Comparison of ENCODE assay signal across 8 mouse cellular contexts in genomic region chr4:43633296-43633695, GRCm38 (mm10). TPM values are rescaled to one million over a fixed set of nuclear protein-coding genes. Genes with fewer than 3 reads are reported as not detected.
DNase-seq lines count a peak whose midpoint lies in the region; ATAC-seq and TF ChIP-seq lines count a peak whose summit lies in the region.

No protein-coding gene starts in this region.

- H3K9ac ChIP-seq in lung, embryonic 15.5 days: no peak overlapping the region
- 0 out of 2 replicates have a peak overlapping the region, but pooled peaks have one; percentile 94 for H3K9ac ChIP-seq in hindbrain, embryonic 14.5 days
- H3K9ac ChIP-seq in neural tube, embryonic 12.5 days: no peak overlapping the region

- no peaks in the 10 kb centered on the region for H3K9me3 ChIP-seq in lung, embryonic 15.5 days
- H3K9me3 ChIP-seq in hindbrain, embryonic 14.5 days (ENCODE audit: control insufficient read depth, low read length): no peaks in the 10 kb centered on the region
- H3K9me3 ChIP-seq in neural tube, embryonic 12.5 days: no peaks in the 10 kb centered on the region

- no peaks in the 10 kb centered on the region for H3K27me3 ChIP-seq in cerebellum, adult 2 months (ENCODE audit: control insufficient read depth, insufficient read depth, low read length)
- H3K27me3 ChIP-seq in lung, embryonic 15.5 days: no peaks in the 10 kb centered on the region
- H3K27me3 ChIP-seq in hindbrain, embryonic 14.5 days (ENCODE audit: control insufficient read depth, insufficient read depth, low read length): no peaks in the 10 kb centered on the region
- H3K27me3 ChIP-seq in neural tube, embryonic 12.5 days (replicated peaks): no peaks in the 10 kb centered on the region

- no peak for ATAC-seq in lung, embryonic 15.5 days (ENCODE audit: borderline replicate concordance, extremely low read depth, low FRiP score, low TSS enrichment)
- no peak for ATAC-seq in hindbrain, embryonic 14.5 days (ENCODE audit: low FRiP score)
- no peak for ATAC-seq in neural tube, embryonic 12.5 days (ENCODE audit: low FRiP score, low read depth)

- 69% methylated on average over 8 of the region's 8 CpGs for WGBS in cerebellum, adult 2 months
- WGBS in lung, embryonic 15.5 days: 83% methylated on average over 8 of the region's 8 CpGs
- 89% methylated on average over 8 of the region's 8 CpGs for WGBS in lung, adult 2 months
- 78% methylated on average over 8 of the region's 8 CpGs for WGBS in hindbrain, embryonic 14.5 days
- 66% methylated on average over 8 of the region's 8 CpGs for WGBS in neural tube, embryonic 12.5 days

- no peak for TF ChIP-seq POLR2A in cerebellum, adult 2 months (IDR thresholded peaks at IDR 0.05; ENCODE audit: borderline replicate concordance, insufficient read depth, low read length)
- no peak for TF ChIP-seq POLR2A in lung, adult 2 months (IDR thresholded peaks at IDR 0.05; ENCODE audit: borderline replicate concordance, extremely low read depth, low read depth, low read length)

- H3K4me2 ChIP-seq in lung, embryonic 15.5 days: peak overlapping the region; percentile 94; the same call in 1 of the 2 replicates
- peak overlapping the region; percentile 97 for H3K4me2 ChIP-seq in hindbrain, embryonic 14.5 days (replicated peaks)
- peak overlapping the region; percentile 92 for H3K4me2 ChIP-seq in neural tube, embryonic 12.5 days (replicated peaks)

- no peaks in the 10 kb centered on the region for H3K36me3 ChIP-seq in lung, embryonic 15.5 days
- H3K36me3 ChIP-seq in hindbrain, embryonic 14.5 days (replicated peaks; ENCODE audit: control insufficient read depth, insufficient read depth): no peaks in the 10 kb centered on the region
- no peaks in the 10 kb centered on the region for H3K36me3 ChIP-seq in neural tube, embryonic 12.5 days

- no peak for DNase-seq in cerebellum, adult 2 months
- no peak for DNase-seq in cerebellum, postnatal 36 days
- no peak for DNase-seq in lung, adult 2 months
- no peak for DNase-seq in hindbrain, embryonic 14.5 days (ENCODE audit: low spot score)
- no peak for DNase-seq in right cerebral cortex, postnatal 14 days
- DNase-seq in gastrocnemius, postnatal 10 days: no peak

- no peak overlapping the region for H3K27ac ChIP-seq in cerebellum, adult 2 months (ENCODE audit: insufficient read depth, low read length)
- no peak overlapping the region for H3K27ac ChIP-seq in lung, embryonic 15.5 days
- no peak overlapping the region for H3K27ac ChIP-seq in hindbrain, embryonic 14.5 days
- no peak overlapping the region for H3K27ac ChIP-seq in neural tube, embryonic 12.5 days

- peak overlapping the region; percentile 24 for H3K4me3 ChIP-seq in cerebellum, adult 2 months (replicated peaks; ENCODE audit: insufficient read depth, low read depth, low read length)
- no peak overlapping the region for H3K4me3 ChIP-seq in lung, embryonic 15.5 days
- no peak overlapping the region for H3K4me3 ChIP-seq in lung, adult 2 months (replicated peaks; ENCODE audit: extremely low read depth, low read depth, low read length)
- no peak overlapping the region for H3K4me3 ChIP-seq in hindbrain, embryonic 14.5 days (replicated peaks; ENCODE audit: low read length)
- H3K4me3 ChIP-seq in neural tube, embryonic 12.5 days: 0 out of 2 replicates have a peak overlapping the region, but pooled peaks have one; percentile 11

- peaks cover 28% of the 10 kb centered on the region for H3K4me1 ChIP-seq in cerebellum, adult 2 months (ENCODE audit: control insufficient read depth, insufficient read depth, low read length)
- peaks cover 29% of the 10 kb centered on the region for H3K4me1 ChIP-seq in lung, embryonic 15.5 days
- peaks cover 4% of the 10 kb centered on the region; the same call in 1 of the 2 replicates for H3K4me1 ChIP-seq in lung, adult 2 months (ENCODE audit: control insufficient read depth, insufficient read depth, low read length)
- peaks cover 40% of the 10 kb centered on the region for H3K4me1 ChIP-seq in hindbrain, embryonic 14.5 days (replicated peaks; ENCODE audit: control insufficient read depth, insufficient read depth, low read length)
- peaks cover 30% of the 10 kb centered on the region for H3K4me1 ChIP-seq in neural tube, embryonic 12.5 days

- TF ChIP-seq CTCF in cerebellum, adult 2 months (IDR thresholded peaks at IDR 0.05; ENCODE audit: borderline replicate concordance, insufficient read depth, low read depth, low read length): no peak
- no peak for TF ChIP-seq CTCF in lung, adult 2 months (IDR thresholded peaks at IDR 0.05; ENCODE audit: insufficient read depth, low read length)

RNA-seq across cellular contexts. Expression of gene Npr2, which starts 1.6 kb away (rescaled TPM):
- 140 and 145 TPM in 2 replicates for polyA plus RNA-seq in cerebellum, adult 2 months (2012; rRNA removed)
- 9.6 and 10.6 TPM in 2 replicates for polyA plus RNA-seq in lung, embryonic 15.5 days (2015; fragmentation: Nextera tagmentation; extraction: Ambion mirVana)
- polyA plus RNA-seq in lung, adult 2 months (2012; rRNA removed): 77.5 and 97.5 TPM in 2 replicates
- 13.3 and 14.2 TPM in 2 replicates for polyA plus RNA-seq in hindbrain, embryonic 14.5 days (2014; fragmentation: Nextera tagmentation; extraction: Ambion mirVana)
- polyA plus RNA-seq in neural tube, embryonic 12.5 days (2016; fragmentation: Nextera tagmentation; extraction: Ambion mirVana): 45.4 and 60.1 TPM in 2 replicates
- 10 to 100 TPM; 30.7 to 39.5 TPM for total RNA-seq in gastrocnemius, postnatal 10 days (2021)

RNA-seq across cellular contexts. Expression of gene Spag8, which starts 20.1 kb away (rescaled TPM):
- polyA plus RNA-seq in cerebellum, adult 2 months (2012; rRNA removed): 3.8 and 5.7 TPM in 2 replicates
- 3.9 TPM in 2 replicates for polyA plus RNA-seq in lung, embryonic 15.5 days (2015; fragmentation: Nextera tagmentation; extraction: Ambion mirVana)
- 12.1 and 14.7 TPM in 2 replicates for polyA plus RNA-seq in lung, adult 2 months (2012; rRNA removed)
- polyA plus RNA-seq in hindbrain, embryonic 14.5 days (2014; fragmentation: Nextera tagmentation; extraction: Ambion mirVana): 5.5 and 9.3 TPM in 2 replicates
- polyA plus RNA-seq in neural tube, embryonic 12.5 days (2016; fragmentation: Nextera tagmentation; extraction: Ambion mirVana): 2.7 and 3.0 TPM in 2 replicates
- total RNA-seq in gastrocnemius, postnatal 10 days (2021): under 1 TPM in 1 of 2 experiments, not detected in 1; 0.38 TPM

RNA-seq across cellular contexts. Expression of gene Hint2, which starts 23.0 kb away (rescaled TPM):
- polyA plus RNA-seq in cerebellum, adult 2 months (2012; rRNA removed): 94.3 and 99.6 TPM in 2 replicates
- polyA plus RNA-seq in lung, embryonic 15.5 days (2015; fragmentation: Nextera tagmentation; extraction: Ambion mirVana): 110 and 114 TPM in 2 replicates
- polyA plus RNA-seq in lung, adult 2 months (2012; rRNA removed): 61.6 and 71.6 TPM in 2 replicates
- 70.1 and 77.0 TPM in 2 replicates for polyA plus RNA-seq in hindbrain, embryonic 14.5 days (2014; fragmentation: Nextera tagmentation; extraction: Ambion mirVana)
- polyA plus RNA-seq in neural tube, embryonic 12.5 days (2016; fragmentation: Nextera tagmentation; extraction: Ambion mirVana): 71.0 and 74.6 TPM in 2 replicates
- total RNA-seq in gastrocnemius, postnatal 10 days (2021): 10 to 100 TPM; 51.3 to 57.6 TPM

RNA-seq across cellular contexts. Expression of gene Tmem8b, which starts 35.5 kb away (rescaled TPM):
- 21.2 and 21.8 TPM in 2 replicates for polyA plus RNA-seq in cerebellum, adult 2 months (2012; rRNA removed)
- polyA plus RNA-seq in lung, embryonic 15.5 days (2015; fragmentation: Nextera tagmentation; extraction: Ambion mirVana): 4.2 and 4.9 TPM in 2 replicates
- polyA plus RNA-seq in lung, adult 2 months (2012; rRNA removed): 13.1 and 17.3 TPM in 2 replicates
- 8.7 and 10.5 TPM in 2 replicates for polyA plus RNA-seq in hindbrain, embryonic 14.5 days (2014; fragmentation: Nextera tagmentation; extraction: Ambion mirVana)
- 11.8 and 14.2 TPM in 2 replicates for polyA plus RNA-seq in neural tube, embryonic 12.5 days (2016; fragmentation: Nextera tagmentation; extraction: Ambion mirVana)
- 10 to 100 TPM in 1 of 2 experiments, 1 to 10 TPM in 1; 9.1 to 10.8 TPM for total RNA-seq in gastrocnemius, postnatal 10 days (2021)

RNA-seq across cellular contexts. Expression of gene Fam221b, which starts 35.6 kb away (rescaled TPM):
- polyA plus RNA-seq in cerebellum, adult 2 months (2012; rRNA removed): 0.77 and 1.0 TPM in 2 replicates
- polyA plus RNA-seq in lung, embryonic 15.5 days (2015; fragmentation: Nextera tagmentation; extraction: Ambion mirVana): 2.1 and 2.3 TPM in 2 replicates
- 0.04 and 0.15 TPM in 2 replicates for polyA plus RNA-seq in lung, adult 2 months (2012; rRNA removed)
- polyA plus RNA-seq in hindbrain, embryonic 14.5 days (2014; fragmentation: Nextera tagmentation; extraction: Ambion mirVana): 1.9 and 2.2 TPM in 2 replicates
- polyA plus RNA-seq in neural tube, embryonic 12.5 days (2016; fragmentation: Nextera tagmentation; extraction: Ambion mirVana): 3.2 and 3.3 TPM in 2 replicates
- under 1 TPM; 0.18 to 0.26 TPM for total RNA-seq in gastrocnemius, postnatal 10 days (2021)

Comparison
In these comparisons a context has a peak if more than half of its experiments do, and no peak if none do; other contexts are left out.
1. H3K4me3 ChIP-seq: peak in cerebellum, adult 2 months (single experiment) and neural tube, embryonic 12.5 days (single experiment); none in lung, embryonic 15.5 days (single experiment), lung, adult 2 months (single experiment) and hindbrain, embryonic 14.5 days (single experiment).
2. Peak in every context shown above with its lines, with median percentiles within 50 percentile points of each other: H3K4me2 ChIP-seq.